Mouse (Mus musculus) lung, adult 2 months (tissue): ENCODE measurements around the gene Kel.

Experiments used
- CTCF ChIP-seq: fragments of 200-500 bp; IDR thresholded peaks from 2 replicates; pipeline ENCODE4 v1.5.1; 2011; ENCODE audit warnings: mild to moderate bottlenecking, low read length, control low read depth; ENCODE audit not compliant: insufficient read depth
- POLR2A ChIP-seq: fragments of 200-500 bp; IDR thresholded peaks from 2 replicates; pipeline ENCODE4 v1.6.1; 2011; ENCODE audit warnings: low read depth, mild to moderate bottlenecking, control low read depth, low read length, borderline replicate concordance; ENCODE audit errors: extremely low read depth

DNA sequence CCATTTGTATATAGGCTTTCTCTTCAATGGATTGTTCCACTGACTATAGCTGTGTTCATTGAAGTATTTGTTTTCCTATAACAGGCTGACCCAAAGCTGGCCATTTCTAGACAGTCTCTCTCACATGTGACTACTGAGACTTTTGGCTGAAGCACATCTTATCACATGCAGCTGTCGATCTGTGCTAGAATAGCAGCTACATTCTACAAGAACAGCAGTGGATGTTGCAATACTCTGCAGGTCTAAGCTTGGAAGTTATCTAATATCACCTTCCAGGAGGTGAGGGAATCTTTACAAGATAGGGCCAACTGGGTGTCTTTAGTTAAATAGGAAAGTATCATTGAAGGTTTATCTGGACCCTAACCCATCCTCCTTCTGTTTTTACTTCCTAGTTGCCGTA is 17.3 kb upstream of the Kel start:
- TF ChIP-seq POLR2A (no peak), CTCF (no peak)
